Mouse (Mus musculus) mouse embryonic stem cell (cell line): ENCODE data around the gene Gm20388.

Experiments used
- in situ Hi-C, 2 experiments: fragments of 300-500 bp; cut with MboI; formaldehyde crosslinking; loops; 1 replicate in 1 of 2; 3 replicates in 1 of 2; pipeline ENCODE4 v1.14.3; 2019 to 2020; ENCODE audit warnings: low sequenced_read_pairs in 2 of 2, low pct_unique_long_range_greater_than_20kb in 1 of 2, mixed read lengths in 1 of 2; ENCODE audit not compliant: unreplicated experiment in 1 of 2

Gene Gm20388

GRCm38 (mm10) chr8:121609251-121609650 is 1698.6 kb downstream of the Gm20388 start:
- in situ Hi-C loops, result no loop called here

DNA sequence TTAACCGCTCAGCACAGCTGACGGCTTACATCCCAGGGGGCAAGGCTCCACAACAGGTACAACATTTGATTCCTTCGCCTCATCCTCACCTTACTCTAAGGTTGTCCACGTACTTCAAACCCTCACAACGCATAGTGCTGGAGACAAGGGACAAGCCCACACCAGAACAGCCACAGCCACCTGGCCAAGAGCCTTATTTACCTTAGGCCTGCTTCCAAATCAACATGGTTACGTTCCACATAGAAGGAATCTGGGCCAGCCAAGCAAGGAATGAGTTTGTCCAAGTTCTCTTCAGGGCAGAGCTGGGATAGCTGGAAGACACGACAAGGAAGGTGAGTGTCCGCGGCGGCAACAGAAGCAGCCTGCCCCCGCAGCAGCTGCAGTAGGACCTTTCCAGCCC is 1699.3 kb downstream of the Gm20388 start:
- in situ Hi-C loops, result no loop called here

- in situ Hi-C loops, result no loop called here
Measured at GRCm38 (mm10) chr8:121613419-121613818, 1702.8 kb downstream of the Gm20388 start.

DNA sequence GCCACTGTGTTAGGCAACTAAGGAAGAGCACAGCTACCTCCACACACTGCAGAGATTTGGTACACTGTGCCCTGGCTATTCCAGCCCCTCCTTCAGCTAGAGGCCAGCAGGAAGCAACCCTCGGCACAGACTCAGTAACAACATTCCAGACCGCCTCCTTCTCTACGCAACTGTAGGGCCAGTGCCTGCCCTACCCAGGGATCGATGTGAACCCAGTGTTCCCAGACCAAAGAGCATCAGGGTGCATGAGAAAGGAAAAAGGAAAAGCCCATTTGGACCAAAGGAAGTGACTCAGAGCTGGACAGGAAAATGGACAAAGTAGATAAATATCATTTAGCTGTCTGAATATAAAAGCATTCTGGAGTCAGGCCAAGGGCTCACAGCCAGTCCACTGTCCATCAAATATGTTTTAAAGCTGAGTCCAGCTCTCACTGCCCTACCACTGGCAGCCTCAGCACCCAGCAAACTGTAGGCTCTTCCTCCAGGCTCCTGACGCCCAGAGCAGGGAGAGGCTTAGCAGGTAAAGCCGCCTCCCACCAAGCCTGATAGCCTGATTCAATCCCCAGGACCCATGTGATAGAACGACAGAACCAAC is 1708.9 kb downstream of the Gm20388 start:
- in situ Hi-C loops, result no loop called here

- in situ Hi-C loops, result no loop called here
Measured at GRCm38 (mm10) chr8:121620801-121621516, 1710.3 kb downstream of the Gm20388 start.

DNA sequence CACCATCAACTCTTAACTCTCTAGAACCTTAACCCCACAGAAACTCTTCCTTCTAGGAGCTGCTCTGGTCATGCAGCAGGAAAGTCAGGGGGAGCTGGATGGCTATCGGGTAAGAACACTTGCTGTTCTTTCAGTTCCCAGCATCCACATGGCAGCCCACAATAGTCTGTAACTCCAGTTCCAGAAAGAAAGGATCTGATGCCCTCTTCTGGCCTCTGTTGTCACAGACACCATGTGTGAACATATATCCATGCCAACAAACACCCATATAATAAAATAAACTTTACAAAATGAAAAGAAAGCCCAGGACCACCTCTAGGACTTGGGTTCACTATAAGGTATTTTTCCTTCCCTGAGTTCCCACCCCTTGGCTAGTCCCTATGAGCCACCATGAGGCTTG is 1711.2 kb downstream of the Gm20388 start:
- in situ Hi-C loops, result no loop called here

DNA sequence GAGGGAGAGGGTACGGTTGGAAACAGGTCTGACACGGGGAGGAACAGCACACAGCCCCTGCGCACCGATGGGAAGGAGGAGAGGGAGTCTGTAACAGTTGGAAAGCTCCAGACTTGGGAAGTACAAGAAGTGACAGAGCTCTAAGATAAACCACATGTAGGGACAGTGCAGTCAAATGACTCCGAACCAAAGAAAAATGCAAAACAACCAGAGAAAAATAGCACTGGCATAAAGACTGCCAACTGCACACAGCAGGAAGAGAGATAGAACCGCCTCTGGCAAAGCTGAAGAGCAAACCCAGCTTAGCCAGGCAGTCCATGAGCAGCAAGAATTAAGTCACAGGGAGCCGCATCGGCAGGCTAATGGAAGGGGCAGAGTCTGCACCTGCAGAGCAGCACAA is 1712.4 kb downstream of the Gm20388 start:
- in situ Hi-C loops, result no loop called here

DNA sequence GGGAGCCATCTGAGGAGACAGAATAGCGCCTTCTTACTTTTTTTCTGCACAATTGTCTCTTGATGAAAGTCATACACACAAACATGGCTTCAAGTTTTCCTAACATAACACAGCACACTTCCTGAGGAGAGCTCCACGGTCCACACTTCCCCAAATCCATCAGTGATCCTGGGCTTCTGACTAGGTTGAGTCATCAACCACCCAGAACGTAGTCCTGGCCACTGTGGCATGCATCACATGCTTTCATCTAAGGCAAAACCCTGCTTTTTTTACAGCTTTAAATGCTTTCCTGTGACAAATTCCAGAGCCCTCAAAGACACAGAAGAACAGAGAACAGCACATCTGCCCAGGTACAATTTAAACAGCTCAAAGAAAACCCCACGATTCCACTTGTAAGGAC is 1718.0 kb downstream of the Gm20388 start:
- in situ Hi-C loops, result no loop called here

GRCm38 (mm10) chr8:121631645-121632071 is 1721.0 kb downstream of the Gm20388 start:
- in situ Hi-C loops, result no loop called here

GRCm38 (mm10) chr8:121632401-121632800 is 1721.8 kb downstream of the Gm20388 start:
- in situ Hi-C loops, result no loop called here

DNA sequence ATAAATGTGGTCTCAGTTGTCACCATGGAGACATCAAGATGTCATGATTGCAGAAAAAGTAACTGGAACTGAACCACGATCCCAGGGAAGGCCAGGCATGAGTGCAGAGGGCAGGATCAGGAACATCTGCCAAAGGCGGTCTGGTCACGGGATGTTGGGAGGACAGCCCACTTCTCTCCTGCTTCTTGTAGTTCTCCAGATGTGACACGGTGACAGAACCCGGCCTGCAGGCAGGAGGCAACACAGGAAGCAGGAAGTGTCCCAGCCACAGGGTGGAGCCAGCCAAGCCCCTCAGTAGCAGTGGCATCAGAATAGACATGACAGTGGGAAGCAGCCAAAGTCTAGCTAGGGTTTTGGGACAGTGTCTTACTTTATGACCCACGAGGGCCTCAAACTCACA is 1724.9 kb downstream of the Gm20388 start:
- in situ Hi-C loops, result no loop called here

DNA sequence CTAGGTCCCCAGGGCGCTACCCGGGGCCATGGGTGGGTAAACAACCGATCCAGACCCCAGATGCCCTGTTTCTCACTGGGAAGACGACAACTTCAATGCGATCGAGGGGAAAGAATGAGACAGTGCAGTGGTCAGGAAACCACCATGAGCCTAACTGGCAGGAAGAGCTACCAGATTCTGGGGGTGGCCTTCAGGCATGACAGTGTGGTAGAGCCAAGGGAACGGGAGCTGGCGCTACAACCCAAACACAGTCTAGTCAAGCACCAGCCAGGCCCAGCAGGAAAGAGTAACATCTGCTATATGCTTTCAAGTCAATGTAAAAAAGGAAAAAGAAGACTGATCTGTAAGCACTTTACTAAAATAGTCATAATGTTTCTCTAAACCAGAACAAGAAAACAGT is 1725.5 kb downstream of the Gm20388 start:
- in situ Hi-C loops, result no loop called here

- in situ Hi-C loops, result no loop called here
Measured at GRCm38 (mm10) chr8:121642804-121643203, 1732.2 kb downstream of the Gm20388 start.

DNA sequence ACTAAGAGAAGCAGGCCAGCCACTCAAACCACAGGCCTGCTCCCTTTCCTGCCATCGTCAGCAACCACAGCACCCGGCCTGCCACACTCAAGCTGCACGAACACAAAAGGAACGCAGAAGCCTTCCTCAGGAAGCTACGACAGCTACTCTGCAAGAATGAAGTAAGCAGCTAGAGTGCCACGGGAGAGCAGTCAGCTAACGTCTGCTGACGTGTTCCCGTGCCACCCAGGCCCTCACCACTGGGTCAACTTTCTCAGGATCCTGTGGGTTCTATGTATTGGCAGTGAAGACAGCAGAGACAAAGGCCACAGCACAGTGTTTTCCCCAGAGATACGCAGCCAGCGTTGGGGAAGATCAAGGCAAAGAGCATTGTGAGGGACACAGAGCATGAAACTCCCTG is 1732.7 kb downstream of the Gm20388 start:
- in situ Hi-C loops, result no loop called here

- in situ Hi-C loops, result no loop called here
Measured at GRCm38 (mm10) chr8:121647511-121648215, 1737.0 kb downstream of the Gm20388 start.

- in situ Hi-C loops, result no loop called here
Measured at GRCm38 (mm10) chr8:121648451-121648850, 1737.8 kb downstream of the Gm20388 start.

- in situ Hi-C loops, result no loop called here
Measured at GRCm38 (mm10) chr8:121649423-121649822, 1738.8 kb downstream of the Gm20388 start.

- in situ Hi-C loops, result no loop called here
Measured at GRCm38 (mm10) chr8:121649904-121650303, 1739.3 kb downstream of the Gm20388 start.

- in situ Hi-C loops, result no loop called here
Measured at GRCm38 (mm10) chr8:121650389-121651307, 1740.0 kb downstream of the Gm20388 start.
